Mouse (Mus musculus) myocyte (in vitro differentiated cells): ENCODE results near the gene Suclg2.

Experiments used
- CEBPB ChIP-seq: IDR thresholded peaks from 2 replicates; pipeline ENCODE4 v1.6.1; 2011; ENCODE audit warnings: mild to moderate bottlenecking, moderate library complexity; ENCODE audit not compliant: poor library complexity, insufficient read depth, severe bottlenecking
- E2F4 ChIP-seq: IDR thresholded peaks from one replicate; pipeline ENCODE4 v1.6.1; 2011; ENCODE audit warnings: mild to moderate bottlenecking, control low read depth, moderate library complexity; ENCODE audit not compliant: insufficient read depth
- MAX ChIP-seq: IDR thresholded peaks from one replicate; pipeline ENCODE4 v1.6.1; 2011; ENCODE audit warnings: low read depth, mild to moderate bottlenecking, control low read depth
- MYOD1 ChIP-seq, 3 experiments: IDR thresholded peaks; one replicate each; pipeline ENCODE4 v1.6.1; 2011; ENCODE audit warnings: control low read depth in 2 of 3, low read depth in 2 of 3, mild to moderate bottlenecking in 2 of 3, moderate library complexity in 1 of 3; ENCODE audit not compliant: insufficient read length in 2 of 3, control insufficient read depth in 1 of 3
- MYOG ChIP-seq, 3 experiments: IDR thresholded peaks; one replicate each; pipeline ENCODE4 v1.6.1; 2011; ENCODE audit warnings: control low read depth in 2 of 3, low read depth in 2 of 3, mild to moderate bottlenecking in 2 of 3; ENCODE audit not compliant: insufficient read length in 2 of 3, control insufficient read depth in 1 of 3, insufficient read depth in 1 of 3
- POLR2A ChIP-seq: IDR thresholded peaks from one replicate; pipeline ENCODE4 v1.6.1; 2011; ENCODE audit warnings: low read depth, mild to moderate bottlenecking, control low read depth, moderate library complexity; ENCODE audit not compliant: insufficient read length
- POLR2AphosphoS2 ChIP-seq: IDR thresholded peaks from one replicate; pipeline ENCODE4 v1.6.1; 2011; ENCODE audit warnings: low read depth, control low read depth; ENCODE audit not compliant: insufficient read length
- REST ChIP-seq: IDR thresholded peaks from one replicate; pipeline ENCODE4 v1.6.1; 2011; ENCODE audit warnings: mild to moderate bottlenecking, control low read depth, moderate library complexity; ENCODE audit not compliant: insufficient read depth, insufficient read length
- SRF ChIP-seq: IDR thresholded peaks from one replicate; pipeline ENCODE4 v1.6.1; 2011; ENCODE audit warnings: low read depth; ENCODE audit not compliant: control insufficient read depth, insufficient read length
- TCF12 ChIP-seq: IDR thresholded peaks from one replicate; pipeline ENCODE4 v1.6.1; 2011; ENCODE audit warnings: mild to moderate bottlenecking, control low read depth; ENCODE audit not compliant: poor library complexity, insufficient read depth, severe bottlenecking
- TCF3 ChIP-seq: IDR thresholded peaks from one replicate; pipeline ENCODE4 v1.6.1; 2011; ENCODE audit warnings: low read depth, control low read depth; ENCODE audit not compliant: insufficient read length
- USF1 ChIP-seq: IDR thresholded peaks from one replicate; pipeline ENCODE4 v1.6.1; 2011; ENCODE audit warnings: low read depth, mild to moderate bottlenecking, control low read depth, moderate library complexity

- TF ChIP-seq POLR2A (no peak), E2F4 (no peak), TCF12 (no peak), USF1 (no peak), POLR2AphosphoS2 (no peak), MYOG (IDR thresholded peaks at IDR 0.05; ENCODE audit: control insufficient read depth in 1 of 3, insufficient read depth in 1 of 3, insufficient read length in 2 of 3, low read depth in 2 of 3) (no peak), MYOD1 (IDR thresholded peaks at IDR 0.05; ENCODE audit: control insufficient read depth in 1 of 3, insufficient read length in 2 of 3, low read depth in 2 of 3) (no peak), CEBPB (no peak), SRF (no peak), MAX (no peak), REST (no peak), TCF3 (no peak)
Measured at GRCm38 (mm10) chr6:95479801-95480200, 238.8 kb downstream of the Suclg2 start.
